34 mouse cellular contexts compared by ENCODE assay signal in the genomic region with DNA sequence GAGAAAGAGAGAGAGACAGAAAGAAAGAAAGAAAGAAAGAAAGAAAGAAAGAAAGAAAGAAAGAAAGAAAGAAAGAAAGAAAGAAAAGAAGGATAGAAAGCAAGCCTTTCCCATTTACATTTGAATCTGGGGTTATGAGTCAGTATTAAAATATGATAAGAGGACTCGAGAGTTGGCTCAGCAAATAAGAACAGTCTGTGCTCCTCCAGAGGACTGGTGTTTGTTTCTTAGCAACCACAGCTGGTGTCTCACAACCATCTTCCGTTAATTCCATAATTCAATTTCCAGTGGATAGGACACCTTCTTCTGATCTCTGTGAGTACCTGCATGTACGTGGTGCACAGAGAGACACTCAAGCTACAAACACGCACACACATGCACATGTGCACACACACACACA. TPM values are rescaled to one million over a fixed set of nuclear protein-coding genes. Genes with fewer than 3 reads are reported as not detected.
DNase-seq lines count a peak whose midpoint lies in the region; ATAC-seq and TF ChIP-seq lines count a peak whose summit lies in the region.
"Had no signal": no experiment of that assay in that cellular context is flagged by ENCODE, and none has a peak within 500 bp of the region (broad histone marks: within the 10 kb centered on the region; RNA-seq: fewer than 3 reads in every experiment).

No protein-coding gene starts in this region.

- no peak overlapping the region for H3K4me3 ChIP-seq in heart, embryonic 10.5 days
- no peak overlapping the region for H3K4me3 ChIP-seq in midbrain, embryonic 14.5 days (replicated peaks; ENCODE audit: low read depth, low read length)
- no peak overlapping the region for H3K4me3 ChIP-seq in midbrain, embryonic 15.5 days
- H3K4me3 ChIP-seq: embryonic facial prominence, embryonic 13.5 days; forebrain, embryonic 10.5 days; hindbrain, embryonic 13.5 days; limb, embryonic 10.5 days; limb, embryonic 15.5 days; megakaryocyte, embryonic 14.5 days; midbrain, embryonic 13.5 days had no signal

- no peaks in the 10 kb centered on the region for H3K36me3 ChIP-seq in heart, embryonic 10.5 days
- no peaks in the 10 kb centered on the region for H3K36me3 ChIP-seq in midbrain, embryonic 14.5 days (ENCODE audit: control insufficient read depth, insufficient read depth, low read length)
- no peaks in the 10 kb centered on the region for H3K36me3 ChIP-seq in midbrain, embryonic 15.5 days (replicated peaks)
- H3K36me3 ChIP-seq: embryonic facial prominence, embryonic 13.5 days; forebrain, embryonic 10.5 days; hindbrain, embryonic 13.5 days; limb, embryonic 10.5 days; limb, embryonic 15.5 days; midbrain, embryonic 13.5 days had no signal

- H3K9me3 ChIP-seq in heart, embryonic 10.5 days, result no peaks in the 10 kb centered on the region
- no peaks in the 10 kb centered on the region for H3K9me3 ChIP-seq in midbrain, embryonic 14.5 days (ENCODE audit: control insufficient read depth, low read length)
- no peaks in the 10 kb centered on the region for H3K9me3 ChIP-seq in midbrain, embryonic 15.5 days
- H3K9me3 ChIP-seq: embryonic facial prominence, embryonic 13.5 days; forebrain, embryonic 10.5 days; hindbrain, embryonic 13.5 days; limb, embryonic 10.5 days; limb, embryonic 15.5 days; megakaryocyte, embryonic 14.5 days; midbrain, embryonic 13.5 days had no signal

- 65% methylated on average over 4 of the region's 4 CpGs for WGBS in heart, embryonic 10.5 days
- WGBS in midbrain, embryonic 14.5 days, result 58% methylated on average over 4 of the region's 4 CpGs
- 50% methylated on average over 4 of the region's 4 CpGs for WGBS in midbrain, embryonic 15.5 days

- TF ChIP-seq CTCF in brain, embryonic 14.5 days (IDR thresholded peaks at IDR 0.05; ENCODE audit: borderline replicate concordance, extremely low read depth, insufficient read depth, insufficient read length), result no peak

- H3K4me1 ChIP-seq in heart, embryonic 10.5 days, result peaks cover 9% of the 10 kb centered on the region
- H3K4me1 ChIP-seq in midbrain, embryonic 14.5 days (ENCODE audit: control insufficient read depth, insufficient read depth, low read length), result no peaks in the 10 kb centered on the region
- H3K4me1 ChIP-seq in midbrain, embryonic 15.5 days, result peaks cover 5% of the 10 kb centered on the region; the same call in 1 of the 2 replicates

- H3K27me3 ChIP-seq in heart, embryonic 10.5 days (ENCODE audit: insufficient read depth, poor library complexity, severe bottlenecking), result 0 out of 2 replicates have a peak, but pooled peaks cover 4% of the 10 kb centered on the region
- no peaks in the 10 kb centered on the region for H3K27me3 ChIP-seq in midbrain, embryonic 14.5 days (ENCODE audit: control insufficient read depth, insufficient read depth, low read length)
- no peaks in the 10 kb centered on the region for H3K27me3 ChIP-seq in midbrain, embryonic 15.5 days (replicated peaks)
- H3K27me3 ChIP-seq: hindbrain, embryonic 13.5 days; midbrain, embryonic 13.5 days had no signal

- H3K27ac ChIP-seq in heart, embryonic 10.5 days, result no peak overlapping the region
- H3K27ac ChIP-seq in midbrain, embryonic 14.5 days (replicated peaks; ENCODE audit: low read depth, low read length), result no peak overlapping the region
- H3K27ac ChIP-seq in midbrain, embryonic 15.5 days, result no peak overlapping the region
- H3K27ac ChIP-seq: embryonic facial prominence, embryonic 13.5 days; forebrain, embryonic 10.5 days; hindbrain, embryonic 13.5 days; limb, embryonic 10.5 days; limb, embryonic 15.5 days; liver, embryonic 14.5 days; midbrain, embryonic 13.5 days had no signal

- H3K4me2 ChIP-seq in midbrain, embryonic 14.5 days (ENCODE audit: low read length), result no peak overlapping the region
- no peak overlapping the region for H3K4me2 ChIP-seq in midbrain, embryonic 15.5 days
- H3K4me2 ChIP-seq: embryonic facial prominence, embryonic 13.5 days; heart, embryonic 11.5 days; hindbrain, embryonic 13.5 days; limb, embryonic 15.5 days; midbrain, embryonic 13.5 days had no signal

- peak; percentile 1 for DNase-seq in heart, adult 8-10 months (ENCODE audit: low spot score)
- no peak for DNase-seq in heart, embryonic 10.5 days (ENCODE audit: low spot score)
- DNase-seq in midbrain, embryonic 14.5 days, result peak; percentile 24
- DNase-seq in brain, embryonic 14.5 days (ENCODE audit: low read depth), result peak; percentile 41
- no peak for DNase-seq in testis, postnatal 14 days (ENCODE audit: low spot score)
- DNase-seq in cerebellum, adult 11-12 months, result no peak
- DNase-seq: adrenal gland, adult 2 months; adrenal gland, postnatal 36 days; cerebellum, adult 9-11 months; forebrain, postnatal 0 days; gastrocnemius, postnatal 10 days; heart, postnatal 36 days; kidney, postnatal 14 days; layer of hippocampus, adult 9-11 months; right cerebral cortex, adult 18-20 months; spleen, adult 18-20 months; thymus, adult 18-20 months; thymus, postnatal 25 days had no signal

- ATAC-seq in midbrain, embryonic 14.5 days (ENCODE audit: low FRiP score, low TSS enrichment), result no peak
- ATAC-seq in midbrain, embryonic 15.5 days (replicated peaks), result no peak
- ATAC-seq: activated CD4-positive, CD25-positive, alpha-beta regulatory T cell, adult 4 months; forebrain, postnatal 0 days; intestine, postnatal 0 days; midbrain, embryonic 13.5 days had no signal

- no peak for TF ChIP-seq POLR2A in brain, embryonic 14.5 days (IDR thresholded peaks at IDR 0.05; ENCODE audit: borderline replicate concordance, extremely low read depth, insufficient read depth, insufficient read length, poor library complexity, severe bottlenecking)

- no peak overlapping the region for H3K9ac ChIP-seq in midbrain, embryonic 14.5 days (replicated peaks; ENCODE audit: low read length)
- no peak overlapping the region for H3K9ac ChIP-seq in midbrain, embryonic 15.5 days
- H3K9ac ChIP-seq: embryonic facial prominence, embryonic 13.5 days; forebrain, postnatal 0 days; hindbrain, embryonic 13.5 days; limb, embryonic 15.5 days; liver, embryonic 14.5 days; midbrain, embryonic 13.5 days had no signal

RNA-seq across cellular contexts. Expression of gene Rab3c, which starts 3.0 kb away (rescaled TPM):
- total RNA-seq in heart, adult 8-10 months (2022), result under 1 TPM; 0.03 to 0.22 (median 0.08) TPM
- polyA plus RNA-seq in heart, embryonic 10.5 days (2016; fragmentation: Nextera tagmentation; extraction: Ambion mirVana), result 0.09 and 0.54 TPM in 2 replicates
- polyA plus RNA-seq in midbrain, embryonic 14.5 days (2014; fragmentation: Nextera tagmentation; extraction: Ambion mirVana), result 207 and 223 TPM in 2 replicates
- polyA plus RNA-seq in midbrain, embryonic 15.5 days (2015; fragmentation: Nextera tagmentation; extraction: Ambion mirVana), result 239 and 275 TPM in 2 replicates
- polyA plus RNA-seq in brain, embryonic 14.5 days (2012; rRNA removed), result 43.4 and 89.6 TPM in 2 replicates
- total RNA-seq: common myeloid progenitor, adult 5-6 weeks; MEL; neutrophil, adult 5-6 weeks had no signal
- polyA plus RNA-seq: activated CD4-positive, CD25-positive, alpha-beta regulatory T cell, adult 4 months; kidney, embryonic 14.5 days had no signal

Comparison
In these comparisons a context has a peak if more than half of its experiments do, and no peak if none do; other contexts are left out.
1. DNase-seq: peak in heart, adult 8-10 months (single experiment), midbrain, embryonic 14.5 days (single experiment) and brain, embryonic 14.5 days (single experiment); none in heart, embryonic 10.5 days (single experiment), testis, postnatal 14 days (single experiment) and cerebellum, adult 11-12 months (single experiment).
2. RNA of gene Rab3c, which starts 3.0 kb away (polyA plus RNA-seq): 239 to 275 TPM in midbrain, embryonic 15.5 days, 207 to 223 TPM in midbrain, embryonic 14.5 days and 43.4 to 89.6 TPM in brain, embryonic 14.5 days; 0.09 to 0.54 TPM in heart, embryonic 10.5 days; every median in the first group is over 10 times any median in the second.